Mouse (Mus musculus) gastrocnemius, adult 8-10 months (tissue): Measurements from ENCODE around the gene Mrps35. TPM values are rescaled to one million over a fixed set of nuclear protein-coding genes. Genes with fewer than 3 reads are reported as not detected.

ENCODE experiments used
- total RNA-seq, 4 experiments: library from RNA; stranded (reverse); gene quantifications; 2 replicates each; pipeline ENCODE4 v1.2.4; 2022

The Mrps35 gene
- total RNA-seq, 4 experiments from 2014 or later: 27.0 to 41.8 (median 39.7) TPM

Other genes starting within 250 kb of the Mrps35 start
- gene Arntl2, start 246.7 kb upstream of the Mrps35 start, total RNA-seq: under 1 TPM; 0.48 to 0.72 (median 0.58) TPM
- gene Smco2, start 192.7 kb upstream of the Mrps35 start, total RNA-seq: not detected
- 10 to 100 TPM; 45.6 to 62.4 (median 55.7) TPM for gene Ppfibp1, start 154.3 kb upstream of the Mrps35 start, total RNA-seq
- gene 1700034J05Rik, start 88.3 kb upstream of the Mrps35 start, total RNA-seq: not detected
- under 1 TPM; 0.34 to 0.68 (median 0.51) TPM for gene Rep15, start 10.2 kb upstream of the Mrps35 start, total RNA-seq
- under 1 TPM in 2 of 4 experiments, not detected in 2; 0.27 to 0.29 TPM for gene Mansc4, start 44.3 kb downstream of the Mrps35 start, total RNA-seq
- gene Klhl42, start 48.6 kb downstream of the Mrps35 start, total RNA-seq: 1 to 10 TPM; 1.2 to 2.0 (median 1.4) TPM
- 1 to 10 TPM in 2 of 4 experiments, under 1 TPM in 2; 0.40 to 3.4 (median 1.2) TPM for gene Pthlh, start 221.4 kb downstream of the Mrps35 start, total RNA-seq